Mouse (Mus musculus): Measurements from ENCODE around the gene Tyk2. TPM values are rescaled to one million over a fixed set of nuclear protein-coding genes. Genes with fewer than 3 reads are reported as not detected.

Tyk2 gene
- polyA plus RNA-seq, 1 experiment = 33.7 TPM

DNA sequence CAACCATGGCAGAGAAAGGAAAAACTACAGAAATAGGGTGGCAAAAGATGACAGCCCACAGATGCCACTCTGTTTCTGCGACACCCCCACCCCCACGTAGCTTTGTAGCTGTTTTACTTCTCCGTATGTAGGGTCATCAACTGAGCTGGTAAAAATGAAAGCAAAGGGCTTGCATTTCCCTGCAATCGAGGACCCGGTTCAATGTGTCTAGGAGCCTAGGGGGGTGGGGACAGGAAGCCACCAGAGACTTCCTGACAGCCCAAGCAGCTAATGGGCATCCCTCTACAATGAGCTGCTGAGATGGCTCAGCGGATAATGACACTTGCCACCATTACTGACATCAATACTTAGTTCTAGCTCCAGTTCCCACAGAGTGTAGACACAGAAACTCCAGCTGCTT lies 5.4 kb upstream of the Tyk2 start:
- no peak for DNase-seq
- no peak overlapping the region for H3K4me3 ChIP-seq (replicated peaks; ENCODE audit: extremely low read depth, low read depth, low read length)

DNA sequence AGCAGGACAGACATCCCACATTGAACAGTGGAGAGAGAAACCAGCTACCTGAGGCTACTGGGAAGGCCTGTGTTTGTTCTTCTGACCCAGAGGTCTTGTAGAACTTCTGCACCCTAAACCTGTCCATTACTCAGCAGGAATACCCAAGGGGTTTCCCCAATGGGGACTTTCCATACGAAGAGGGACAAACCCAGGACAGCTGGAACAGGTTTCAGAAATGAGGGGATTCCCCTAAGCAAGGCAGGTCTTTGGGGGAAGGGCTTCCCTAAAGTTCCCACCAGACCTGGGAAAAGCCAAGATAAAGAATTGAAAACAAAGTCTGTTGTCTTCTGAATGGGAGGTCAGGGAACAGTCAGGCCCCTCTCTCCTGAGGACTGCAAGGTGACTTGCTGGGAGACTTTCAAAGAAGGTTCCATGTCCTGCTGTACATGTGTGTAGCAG lies 4.9 kb upstream of the Tyk2 start:
- 22% methylated on average over 1 of the region's 1 CpGs for WGBS
- TF ChIP-seq POLR2A (IDR thresholded peaks at IDR 0.05; ENCODE audit: borderline replicate concordance, extremely low read depth, low read depth, low read length) (no peak), CTCF (IDR thresholded peaks at IDR 0.05; ENCODE audit: insufficient read depth, low read length) (no peak)
- peaks cover 23% of the 10 kb centered on the region for H3K4me1 ChIP-seq (ENCODE audit: control insufficient read depth, insufficient read depth, low read length)
- no peak for DNase-seq
- no peak overlapping the region for H3K4me3 ChIP-seq (replicated peaks; ENCODE audit: extremely low read depth, low read depth, low read length)

More for the DNA sequence above, 5.4 kb upstream of the Tyk2 start:
- TF ChIP-seq POLR2A (IDR thresholded peaks at IDR 0.05; ENCODE audit: borderline replicate concordance, extremely low read depth, low read depth, low read length) = no peak
- TF ChIP-seq CTCF (IDR thresholded peaks at IDR 0.05; ENCODE audit: insufficient read depth, low read length) = no peak
- 47% methylated on average over 6 of the region's 6 CpGs for WGBS
- H3K4me1 ChIP-seq (ENCODE audit: control insufficient read depth, insufficient read depth, low read length) = peaks cover 23% of the 10 kb centered on the region

DNA sequence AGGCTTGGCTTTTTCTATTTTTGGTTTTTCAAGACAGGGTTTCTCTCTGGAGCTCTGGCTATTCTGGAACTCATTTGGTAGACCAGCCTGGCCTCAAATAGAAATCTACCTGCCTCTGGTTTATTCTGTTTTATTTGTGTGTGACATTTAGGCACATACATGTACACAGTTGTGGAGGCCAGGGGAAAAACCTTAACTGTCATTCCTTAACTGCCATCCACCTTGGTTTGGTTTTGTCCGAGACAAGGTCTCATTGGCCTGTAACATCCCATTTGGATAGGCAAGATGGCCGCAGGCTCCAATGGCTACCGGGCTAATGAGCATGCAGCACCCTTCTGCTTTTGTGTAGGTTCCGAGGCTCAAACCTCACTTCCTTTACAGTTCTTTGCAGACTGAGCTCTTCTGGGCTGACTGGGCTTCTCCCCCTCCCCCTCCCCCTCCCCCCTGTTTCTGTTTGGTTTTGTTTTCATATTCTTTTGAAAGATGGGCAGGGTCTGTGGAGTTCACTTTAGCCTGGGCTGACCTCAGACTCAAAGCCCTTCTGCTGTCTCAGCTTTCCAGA lies 4.4 kb upstream of the Tyk2 start:
- Histone ChIP-seq H3K4me1 (ENCODE audit: control insufficient read depth, insufficient read depth, low read length) (peaks cover 24% of the 10 kb centered on the region), H3K4me3 (replicated peaks; ENCODE audit: extremely low read depth, low read depth, low read length) (no peak overlapping the region)
- 62% methylated on average over 4 of the region's 4 CpGs for WGBS
- DNase-seq = no peak
- TF ChIP-seq CTCF (IDR thresholded peaks at IDR 0.05; ENCODE audit: insufficient read depth, low read length) (no peak), POLR2A (IDR thresholded peaks at IDR 0.05; ENCODE audit: borderline replicate concordance, extremely low read depth, low read depth, low read length) (no peak)

DNA sequence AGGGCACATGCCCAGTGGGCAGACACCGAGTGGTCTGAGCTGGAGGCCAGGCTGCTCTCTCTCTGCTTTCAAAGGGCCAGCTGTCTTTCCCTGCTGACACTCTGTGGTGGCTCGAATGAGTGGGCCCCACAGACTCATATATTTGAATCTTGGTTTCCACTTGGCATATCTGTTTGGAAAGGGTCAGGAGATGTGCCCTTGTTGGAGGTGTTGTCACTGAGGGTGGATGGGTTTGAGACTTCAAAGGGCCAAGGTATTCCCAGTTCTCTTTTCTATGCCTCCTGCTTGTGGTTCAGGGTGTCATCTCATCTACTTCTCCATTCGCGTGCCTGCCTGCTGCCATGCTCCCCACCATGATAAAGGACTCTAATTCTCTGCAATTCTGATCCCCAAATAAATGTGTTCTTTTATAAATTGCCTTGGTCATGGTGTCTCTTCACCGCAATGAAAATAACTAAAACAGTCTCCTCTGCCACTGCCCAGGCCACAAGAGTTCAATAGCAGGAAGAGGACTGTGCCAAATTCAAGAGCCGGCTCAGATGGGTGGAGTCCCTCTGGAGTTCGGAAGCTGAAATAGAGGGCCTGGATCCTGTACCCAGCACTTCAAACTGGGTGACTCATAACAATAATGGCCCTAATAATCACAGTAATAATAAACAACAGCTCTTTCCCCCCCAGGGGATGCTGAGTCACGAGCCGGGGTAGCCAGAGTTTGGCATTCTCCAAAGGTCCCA lies 3.7 kb upstream of the Tyk2 start:
- H3K4me3 ChIP-seq (replicated peaks; ENCODE audit: extremely low read depth, low read depth, low read length) = no peak overlapping the region
- TF ChIP-seq POLR2A (IDR thresholded peaks at IDR 0.05; ENCODE audit: borderline replicate concordance, extremely low read depth, low read depth, low read length) = 0 out of 2 replicates have a peak, but pooled peaks have one; percentile 17
- no peak for TF ChIP-seq CTCF (IDR thresholded peaks at IDR 0.05; ENCODE audit: insufficient read depth, low read length)
- DNase-seq = peak; percentile 34
- H3K4me1 ChIP-seq (ENCODE audit: control insufficient read depth, insufficient read depth, low read length) = peaks cover 25% of the 10 kb centered on the region
- WGBS = 25% methylated on average over 9 of the region's 9 CpGs

DNA sequence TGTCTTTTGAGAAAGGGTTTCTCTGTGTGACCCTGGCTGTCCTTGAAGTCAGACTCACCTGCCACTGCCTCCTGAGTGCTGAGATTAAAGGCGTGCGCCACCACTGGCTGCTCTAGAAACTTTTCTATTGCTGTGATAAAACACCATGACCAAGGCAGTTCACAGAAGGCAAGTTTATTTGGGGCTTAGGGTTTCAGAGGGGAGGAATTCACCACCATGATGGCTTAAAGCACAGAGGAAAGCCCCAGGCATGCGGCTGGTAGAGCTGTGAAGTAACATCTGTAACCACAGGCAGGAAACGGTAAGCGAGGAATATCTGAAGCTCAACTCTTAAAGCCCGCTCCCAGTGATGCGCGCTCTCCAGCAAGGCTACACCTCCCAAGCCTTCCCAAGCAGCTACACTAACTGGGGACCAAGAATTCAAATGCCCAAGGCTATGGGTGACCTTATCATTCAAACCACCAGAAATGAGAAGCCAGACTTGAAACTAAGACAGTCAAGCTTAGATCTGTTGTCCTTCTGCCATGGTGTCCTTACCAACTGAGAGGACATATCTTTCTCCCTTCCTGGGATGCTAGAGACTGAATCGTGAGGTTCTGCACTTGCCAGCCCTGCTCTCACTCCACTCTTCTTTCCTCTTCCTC lies 2.1 kb upstream of the Tyk2 start:
- no peak for DNase-seq
- Histone ChIP-seq H3K4me1 (ENCODE audit: control insufficient read depth, insufficient read depth, low read length) (peaks cover 25% of the 10 kb centered on the region), H3K4me3 (replicated peaks; ENCODE audit: extremely low read depth, low read depth, low read length) (no peak overlapping the region)
- no peak for TF ChIP-seq CTCF (IDR thresholded peaks at IDR 0.05; ENCODE audit: insufficient read depth, low read length)
- no peak for TF ChIP-seq POLR2A (IDR thresholded peaks at IDR 0.05; ENCODE audit: borderline replicate concordance, extremely low read depth, low read depth, low read length)
- 70% methylated on average over 9 of the region's 9 CpGs for WGBS

DNA sequence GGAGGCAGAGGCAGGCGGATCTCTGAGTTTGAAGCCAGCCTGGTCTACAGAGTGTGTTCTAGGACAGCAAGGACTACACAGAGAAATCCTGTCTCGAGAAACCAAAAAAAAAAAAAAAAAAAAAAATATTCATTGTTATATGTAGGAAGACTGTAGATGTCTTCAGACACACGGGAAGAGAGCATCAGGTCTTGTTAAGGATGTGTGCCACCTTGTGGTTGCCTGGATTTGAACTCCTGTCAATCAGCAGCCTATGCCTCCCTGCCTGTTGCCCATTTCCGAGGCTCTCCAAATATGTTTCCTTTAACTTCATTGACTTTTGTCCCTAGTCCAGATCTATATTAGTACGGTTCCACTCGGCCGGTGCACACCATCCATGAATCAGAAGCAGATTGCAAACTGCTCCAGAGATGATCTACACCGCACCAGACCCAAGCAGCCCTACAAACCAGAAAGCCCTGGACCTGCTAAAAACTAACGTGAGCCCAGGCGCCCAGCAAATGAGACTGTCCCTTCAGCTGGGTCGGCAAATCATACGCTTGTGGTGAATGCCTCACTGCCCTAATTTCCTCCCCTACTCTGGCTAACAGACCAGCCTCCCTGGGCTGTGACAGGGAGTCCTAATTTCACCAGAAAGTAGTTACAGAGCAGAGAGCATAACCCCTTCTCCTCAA lies 1.2 kb upstream of the Tyk2 start:
- Histone ChIP-seq H3K4me3 (replicated peaks; ENCODE audit: extremely low read depth, low read depth, low read length) (no peak overlapping the region), H3K4me1 (ENCODE audit: control insufficient read depth, insufficient read depth, low read length) (peaks cover 25% of the 10 kb centered on the region)
- no peak for DNase-seq
- TF ChIP-seq CTCF (IDR thresholded peaks at IDR 0.05; ENCODE audit: insufficient read depth, low read length) (peak; percentile 11; the same call in 1 of the 2 replicates), POLR2A (IDR thresholded peaks at IDR 0.05; ENCODE audit: borderline replicate concordance, extremely low read depth, low read depth, low read length) (no peak)
- WGBS = 70% methylated on average over 12 of the region's 12 CpGs

DNA sequence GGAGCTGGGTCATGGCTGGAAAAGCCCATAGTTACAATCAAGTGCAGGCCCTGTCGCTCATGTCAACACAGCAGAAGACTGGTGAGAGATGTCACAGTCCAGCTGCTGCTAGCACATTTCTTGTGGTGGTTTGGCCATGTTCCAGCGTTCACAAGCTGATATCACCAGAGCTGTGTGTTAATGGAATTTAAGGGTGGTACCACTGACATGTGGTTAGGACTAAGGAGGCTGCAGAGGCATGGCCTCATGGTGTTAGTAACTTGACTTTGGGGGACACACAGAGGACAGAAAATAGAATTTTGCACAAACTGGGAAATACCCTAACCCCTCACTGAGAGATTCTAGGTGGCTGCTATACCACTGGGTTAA lies 4.8 kb downstream of the Tyk2 start:
- DNase-seq = no peak
- Histone ChIP-seq H3K4me1 (ENCODE audit: control insufficient read depth, insufficient read depth, low read length) (peaks cover 2% of the 10 kb centered on the region; the same call in 1 of the 2 replicates), H3K4me3 (replicated peaks; ENCODE audit: extremely low read depth, low read depth, low read length) (no peak overlapping the region)
- WGBS = 46% methylated on average over 2 of the region's 2 CpGs
- TF ChIP-seq POLR2A (IDR thresholded peaks at IDR 0.05; ENCODE audit: borderline replicate concordance, extremely low read depth, low read depth, low read length) (no peak), CTCF (IDR thresholded peaks at IDR 0.05; ENCODE audit: insufficient read depth, low read length) (no peak)

DNA sequence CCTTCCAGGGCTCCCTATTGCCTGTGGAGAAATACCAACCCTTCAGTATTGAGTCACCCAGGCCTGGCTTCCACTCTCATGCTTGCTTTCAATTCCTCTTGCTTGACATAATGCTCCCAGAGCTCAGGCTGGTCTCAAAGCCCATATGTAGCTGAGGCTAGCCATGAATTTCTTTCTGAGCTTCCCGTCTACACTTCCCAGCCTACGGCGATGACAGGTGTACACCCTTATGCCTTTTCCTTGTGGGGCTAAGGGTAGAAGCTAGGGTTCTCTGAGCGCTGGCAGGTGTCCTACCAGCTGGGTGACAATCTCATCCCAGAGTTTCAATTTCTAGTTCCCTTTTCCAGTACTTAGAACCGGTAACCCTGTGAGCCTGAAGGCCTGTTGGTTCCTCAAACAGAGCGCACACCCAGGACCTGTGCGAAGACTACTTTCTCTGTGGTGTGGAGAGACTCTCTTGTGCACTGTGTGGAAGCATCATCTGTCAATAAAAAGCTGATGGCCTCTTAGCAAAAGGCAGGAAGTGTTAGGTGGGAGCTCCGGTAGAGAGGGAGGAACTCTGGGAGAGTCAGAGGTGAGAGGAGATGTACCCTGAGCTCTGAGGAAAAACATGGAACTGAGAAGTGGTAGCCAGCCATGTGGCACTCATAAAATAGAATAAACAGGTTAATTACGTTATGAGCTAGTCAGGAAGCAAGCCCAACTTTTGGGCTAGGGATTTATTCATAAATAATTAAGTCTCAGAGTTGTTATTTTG lies 5.4 kb downstream of the Tyk2 start:
- no peak for DNase-seq
- Histone ChIP-seq H3K4me1 (ENCODE audit: control insufficient read depth, insufficient read depth, low read length) (peaks cover 2% of the 10 kb centered on the region; the same call in 1 of the 2 replicates), H3K4me3 (replicated peaks; ENCODE audit: extremely low read depth, low read depth, low read length) (no peak overlapping the region)
- WGBS = 81% methylated on average over 9 of the region's 9 CpGs
- TF ChIP-seq POLR2A (IDR thresholded peaks at IDR 0.05; ENCODE audit: borderline replicate concordance, extremely low read depth, low read depth, low read length) (no peak), CTCF (IDR thresholded peaks at IDR 0.05; ENCODE audit: insufficient read depth, low read length) (no peak)

DNA sequence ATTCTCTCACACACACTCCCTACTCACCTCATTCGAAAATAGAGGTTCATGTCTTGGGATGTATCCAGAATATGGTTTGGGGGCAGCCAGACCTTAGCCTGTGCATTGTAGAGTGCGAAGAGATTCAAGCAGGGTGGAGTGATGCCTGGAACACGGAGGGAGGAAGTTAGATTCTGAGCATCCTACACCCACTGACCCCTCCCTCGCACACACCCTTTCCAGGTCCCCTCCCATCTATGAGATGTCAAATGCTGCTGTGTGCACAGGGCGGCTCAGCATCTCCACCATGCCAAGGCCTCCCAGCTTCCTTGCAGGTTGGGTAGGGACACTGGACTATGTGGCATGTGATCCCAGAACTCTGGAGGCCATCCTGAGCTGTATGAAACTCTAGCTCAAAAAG lies 6.2 kb downstream of the Tyk2 start:
- TF ChIP-seq CTCF (IDR thresholded peaks at IDR 0.05; ENCODE audit: insufficient read depth, low read length) (no peak), POLR2A (IDR thresholded peaks at IDR 0.05; ENCODE audit: borderline replicate concordance, extremely low read depth, low read depth, low read length) (no peak)
- H3K4me1 ChIP-seq (ENCODE audit: control insufficient read depth, insufficient read depth, low read length) = no peaks in the 10 kb centered on the region

More for the DNA sequence above, 6.2 kb downstream of the Tyk2 start:
- H3K4me3 ChIP-seq (replicated peaks; ENCODE audit: extremely low read depth, low read depth, low read length) = no peak overlapping the region
- 75% methylated on average over 5 of the region's 5 CpGs for WGBS
- DNase-seq = no peak

All from lung, adult 2 months (tissue).